Mouse (Mus musculus): Measurements from ENCODE around the gene 4930524B15Rik. TPM values are rescaled to one million over a fixed set of nuclear protein-coding genes. Genes with fewer than 3 reads are reported as not detected.

The 4930524B15Rik gene
- total and polyA plus RNA-seq, 3 experiments, result not detected

- 58% methylated on average over 5 of the region's 5 CpGs for WGBS
- Histone ChIP-seq H3K9ac (ENCODE audit: low read depth, low read length) (no peak overlapping the region), H3K4me3 (no peak overlapping the region), H3K79me2 (replicated peaks; ENCODE audit: control insufficient read depth, insufficient read depth, low read length) (no peaks in the 10 kb centered on the region), H3K36me3 (ENCODE audit: control insufficient read depth, insufficient read depth, low read length) (no peaks in the 10 kb centered on the region), H3K27me3 (ENCODE audit: control insufficient read depth, insufficient read depth, low read length) (no peaks in the 10 kb centered on the region), H3K27ac (no peak overlapping the region), H3K4me1 (ENCODE audit: control insufficient read depth, insufficient read depth, low read length) (no peaks in the 10 kb centered on the region)
- TF ChIP-seq EP300 (IDR thresholded peaks at IDR 0.05; ENCODE audit: insufficient read depth, low read depth, low read length) (no peak), CTCF (IDR thresholded peaks at IDR 0.05) (no peak), POLR2A (IDR thresholded peaks at IDR 0.05; ENCODE audit: insufficient read depth, low read depth, low read length) (no peak)
- DNase-seq, result no peak
- intact Hi-C loops (cut with DNase I), result no loop called here
Measured at GRCm38 (mm10) chr11:32026634-32027033, 61.2 kb downstream of the 4930524B15Rik start.

GRCm38 (mm10) chr11:32027474-32028342 is 62.3 kb downstream of the 4930524B15Rik start:
- H3K36me3 ChIP-seq (ENCODE audit: control insufficient read depth, insufficient read depth, low read length), result no peaks in the 10 kb centered on the region
- no peak overlapping the region for H3K4me3 ChIP-seq
- H3K27me3 ChIP-seq (ENCODE audit: control insufficient read depth, insufficient read depth, low read length), result no peaks in the 10 kb centered on the region
- H3K79me2 ChIP-seq (replicated peaks; ENCODE audit: control insufficient read depth, insufficient read depth, low read length), result no peaks in the 10 kb centered on the region
- TF ChIP-seq EP300 (IDR thresholded peaks at IDR 0.05; ENCODE audit: insufficient read depth, low read depth, low read length) (no peak), CTCF (IDR thresholded peaks at IDR 0.05) (no peak), POLR2A (IDR thresholded peaks at IDR 0.05; ENCODE audit: insufficient read depth, low read depth, low read length) (no peak)
- no peak overlapping the region for H3K9ac ChIP-seq (ENCODE audit: low read depth, low read length)
- no peak overlapping the region for H3K27ac ChIP-seq
- no peaks in the 10 kb centered on the region for H3K4me1 ChIP-seq (ENCODE audit: control insufficient read depth, insufficient read depth, low read length)
- no peak for DNase-seq
- WGBS, result 68% methylated on average over 7 of the region's 7 CpGs
- intact Hi-C loops (cut with DNase I), result no loop called here

- 58% methylated on average over 3 of the region's 3 CpGs for WGBS
- no peaks in the 10 kb centered on the region for H3K27me3 ChIP-seq (ENCODE audit: control insufficient read depth, insufficient read depth, low read length)
- no peaks in the 10 kb centered on the region for H3K36me3 ChIP-seq (ENCODE audit: control insufficient read depth, insufficient read depth, low read length)
- no peak for DNase-seq
- no peak overlapping the region for H3K4me3 ChIP-seq
- H3K4me1 ChIP-seq (ENCODE audit: control insufficient read depth, insufficient read depth, low read length), result no peaks in the 10 kb centered on the region
- no peak overlapping the region for H3K27ac ChIP-seq
- no peak for TF ChIP-seq EP300 (IDR thresholded peaks at IDR 0.05; ENCODE audit: insufficient read depth, low read depth, low read length)
- no peak for TF ChIP-seq POLR2A (IDR thresholded peaks at IDR 0.05; ENCODE audit: insufficient read depth, low read depth, low read length)
- TF ChIP-seq CTCF (IDR thresholded peaks at IDR 0.05), result no peak
- intact Hi-C loops (cut with DNase I), result no loop called here
- H3K9ac ChIP-seq (ENCODE audit: low read depth, low read length), result no peak overlapping the region
- no peaks in the 10 kb centered on the region for H3K79me2 ChIP-seq (replicated peaks; ENCODE audit: control insufficient read depth, insufficient read depth, low read length)
Measured at GRCm38 (mm10) chr11:32028605-32029004, 63.2 kb downstream of the 4930524B15Rik start.

Other genes starting within 250 kb of the 4930524B15Rik start
- 10 to 100 TPM; 83.4 to 97.3 TPM for gene Cpeb4, start 93.4 kb upstream of the 4930524B15Rik start, total RNA-seq (2021)
- gene Cpeb4, start 93.4 kb upstream of the 4930524B15Rik start, polyA plus RNA-seq (2012; rRNA removed), result 15.3 and 29.5 TPM in 2 replicates
- gene Nsg2, start 34.9 kb downstream of the 4930524B15Rik start, total RNA-seq (2021), result 1 to 10 TPM in 1 of 2 experiments, under 1 TPM in 1; 0.76 to 1.4 TPM
- 1.1 and 1.2 TPM in 2 replicates for gene Nsg2, start 34.9 kb downstream of the 4930524B15Rik start, polyA plus RNA-seq (2012; rRNA removed)
- not detected for gene Il9r, start 234.7 kb downstream of the 4930524B15Rik start, total RNA-seq (2021)
- 0.03 and 0.37 TPM in 2 replicates for gene Il9r, start 234.7 kb downstream of the 4930524B15Rik start, polyA plus RNA-seq (2012; rRNA removed)
- gene Snrnp25, start 239.8 kb downstream of the 4930524B15Rik start, total RNA-seq (2021), result 10 to 100 TPM; 10.0 to 13.3 TPM
- 11.8 and 13.8 TPM in 2 replicates for gene Snrnp25, start 239.8 kb downstream of the 4930524B15Rik start, polyA plus RNA-seq (2012; rRNA removed)